Mouse (Mus musculus) heart, postnatal 0 days (tissue): ENCODE data around the gene Rundc3a.

Experiments used
- CTCF ChIP-seq: IDR thresholded peaks from 2 replicates; pipeline ENCODE4 v1.5.1; 2016; ENCODE audit warnings: antibody characterized with exemption, control low read depth, low read depth
- EP300 ChIP-seq: IDR thresholded peaks from 2 replicates; pipeline ENCODE4 v1.6.1; 2016; ENCODE audit warnings: antibody characterized with exemption, low read depth

DNA sequence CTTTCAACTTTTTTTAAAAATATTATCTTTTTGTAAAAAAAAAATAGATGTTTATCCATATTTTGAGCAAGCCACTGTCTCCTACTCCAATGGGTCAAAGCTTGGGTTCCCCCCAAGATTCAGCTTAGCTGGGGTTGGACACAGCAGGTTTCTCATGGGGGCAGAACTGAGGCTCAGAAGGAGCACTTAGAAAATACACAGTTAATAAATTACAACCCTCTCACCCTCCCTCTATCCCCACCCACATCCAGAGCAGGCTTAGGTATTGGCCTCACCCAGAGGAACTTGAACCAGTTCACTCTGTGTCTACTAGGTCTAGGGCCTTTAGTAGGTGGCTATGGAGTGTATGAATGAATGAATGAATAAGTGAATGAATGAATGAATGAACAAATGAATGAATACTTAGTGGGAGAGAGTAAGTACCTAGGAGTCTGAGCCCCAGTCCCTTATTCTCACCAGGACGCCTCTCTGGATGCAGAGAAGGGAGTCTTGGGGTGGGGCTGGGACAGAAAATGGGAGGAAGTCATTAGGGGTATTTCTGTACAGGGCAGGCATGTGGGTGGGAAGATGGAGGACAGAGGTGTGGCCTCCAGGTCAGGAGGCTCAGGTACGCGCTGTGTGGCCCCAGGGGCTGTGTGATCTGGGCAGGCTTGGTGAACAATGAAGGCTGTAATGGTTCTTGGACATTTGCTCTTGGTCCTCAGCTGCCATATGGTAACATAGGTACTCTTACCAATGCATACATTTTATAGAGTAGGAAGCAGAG lies 43.8 kb upstream of the Rundc3a start:
- TF ChIP-seq CTCF: no peak
- TF ChIP-seq EP300: no peak
